Mouse (Mus musculus) Muller cell, postnatal 12 days (primary cell): ENCODE measurements at regions not wholly inside any gene's neighbourhood (a gene's known extent, or its start where the extent isn't known, plus 50 kb on each side); places are given as distances from the start of the nearest gene placed in this dataset.

Experiments used
- DNase-seq: peaks from one replicate; pipeline ENCODE4 v3.0.0-alpha.2; 2015; ENCODE audit errors: inconsistent ontology term

GRCm38 (mm10) chr8:128039341-128040064 is 318.9 kb upstream of the Nrp1 start:
- DNase-seq: no peak

- no peak for DNase-seq
These were observed 315.5 kb upstream of the Nrp1 start for GRCm38 (mm10) chr8:128042877-128043276.

- DNase-seq: no peak
These were observed 315.0 kb upstream of the Nrp1 start for GRCm38 (mm10) chr8:128043392-128043791.

GRCm38 (mm10) chr8:128056251-128056650 is 302.2 kb upstream of the Nrp1 start:
- DNase-seq: no peak

- DNase-seq: no peak
These were observed 300.6 kb upstream of the Nrp1 start for GRCm38 (mm10) chr8:128057845-128058244.

- DNase-seq: no peak
These were observed 298.6 kb upstream of the Nrp1 start for GRCm38 (mm10) chr8:128059817-128060216.

- DNase-seq: no peak
These were observed 294.2 kb upstream of the Nrp1 start for GRCm38 (mm10) chr8:128064211-128064610.

- DNase-seq: no peak
These were observed 293.3 kb upstream of the Nrp1 start for GRCm38 (mm10) chr8:128065127-128065526.

GRCm38 (mm10) chr8:128065964-128066680 is 292.3 kb upstream of the Nrp1 start:
- DNase-seq: peak; percentile 32

GRCm38 (mm10) chr8:128069749-128070148 is 288.7 kb upstream of the Nrp1 start:
- peak; percentile 37 for DNase-seq

- no peak for DNase-seq
These were observed 282.8 kb upstream of the Nrp1 start for GRCm38 (mm10) chr8:128075566-128075965.

- DNase-seq: no peak
These were observed 282.2 kb upstream of the Nrp1 start for GRCm38 (mm10) chr8:128076226-128076625.

- no peak for DNase-seq
These were observed 279.7 kb upstream of the Nrp1 start for GRCm38 (mm10) chr8:128078740-128079139.

- no peak for DNase-seq
These were observed 272.6 kb upstream of the Nrp1 start for GRCm38 (mm10) chr8:128085800-128086199.

GRCm38 (mm10) chr8:128087500-128087899 is 270.9 kb upstream of the Nrp1 start:
- no peak for DNase-seq

GRCm38 (mm10) chr8:128092826-128093225 is 265.6 kb upstream of the Nrp1 start:
- peak; percentile 91 for DNase-seq

- DNase-seq: no peak
These were observed 263.0 kb upstream of the Nrp1 start for GRCm38 (mm10) chr8:128095451-128095850.

- peak; percentile 77 for DNase-seq
These were observed 260.8 kb upstream of the Nrp1 start for GRCm38 (mm10) chr8:128097601-128098000.

- no peak for DNase-seq
These were observed 255.0 kb upstream of the Nrp1 start for GRCm38 (mm10) chr8:128103380-128103779.

- no peak for DNase-seq
These were observed 251.8 kb upstream of the Nrp1 start for GRCm38 (mm10) chr8:128106569-128106968.

- DNase-seq: no peak
These were observed 251.4 kb upstream of the Nrp1 start for GRCm38 (mm10) chr8:128107041-128107440.

- DNase-seq: no peak
These were observed 249.4 kb upstream of the Nrp1 start for GRCm38 (mm10) chr8:128109036-128109435.

- no peak for DNase-seq
These were observed 247.3 kb upstream of the Nrp1 start for GRCm38 (mm10) chr8:128111132-128111531.
